In the genomic region with DNA sequence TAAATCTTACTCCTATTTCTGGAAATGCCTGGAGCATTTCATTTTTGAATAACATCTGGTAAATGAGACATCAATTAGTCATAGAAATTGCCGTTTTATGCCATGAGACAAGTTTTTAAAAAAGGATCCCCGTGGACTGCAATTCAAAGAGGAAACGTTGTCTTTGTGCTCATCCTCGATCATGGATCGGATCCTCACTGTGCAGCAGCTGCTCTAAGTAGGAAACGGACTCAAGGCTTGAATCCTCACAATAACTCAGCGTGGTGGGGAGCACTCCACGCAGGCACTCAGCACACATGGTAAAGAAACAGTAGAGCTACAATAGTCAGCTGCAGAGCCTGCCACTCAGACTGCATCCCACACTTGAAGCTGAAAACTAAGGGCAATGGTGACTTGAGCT, we compare ENCODE assay signal across 23 mouse cellular contexts. TPM values are rescaled to one million over a fixed set of nuclear protein-coding genes. Genes with fewer than 3 reads are reported as not detected.
"Had no signal": no experiment of that assay in that cellular context is flagged by ENCODE, and none has a peak within 500 bp of the region (broad histone marks: within the 10 kb centered on the region; RNA-seq: fewer than 3 reads in every experiment).

No protein-coding gene starts in this region.

- H3K27ac ChIP-seq: kidney, embryonic 15.5 days; limb, embryonic 10.5 days; limb, embryonic 13.5 days; liver, embryonic 12.5 days; liver, embryonic 15.5 days; lung, embryonic 15.5 days; stomach, postnatal 0 days had no signal

- H3K4me1 ChIP-seq: liver, embryonic 12.5 days; liver, embryonic 15.5 days; lung, embryonic 15.5 days had no signal

- H3K9me3 ChIP-seq: kidney, embryonic 15.5 days; limb, embryonic 10.5 days; limb, embryonic 13.5 days; liver, embryonic 12.5 days; liver, embryonic 15.5 days; lung, embryonic 15.5 days had no signal

- H3K4me2 ChIP-seq: kidney, embryonic 15.5 days; limb, embryonic 13.5 days; liver, embryonic 12.5 days; liver, embryonic 15.5 days; lung, embryonic 15.5 days; midbrain, embryonic 11.5 days had no signal

- H3K9ac ChIP-seq: kidney, embryonic 15.5 days; limb, embryonic 13.5 days; liver, embryonic 12.5 days; liver, embryonic 15.5 days; lung, embryonic 15.5 days had no signal

- H3K4me3 ChIP-seq: kidney, embryonic 15.5 days; limb, embryonic 10.5 days; limb, embryonic 13.5 days; liver, embryonic 12.5 days; liver, embryonic 15.5 days; lung, embryonic 15.5 days had no signal

- ATAC-seq: liver, embryonic 12.5 days had no signal

- H3K27me3 ChIP-seq: kidney, embryonic 15.5 days; limb, embryonic 13.5 days; liver, embryonic 12.5 days; liver, embryonic 15.5 days; lung, embryonic 15.5 days had no signal

- H3K36me3 ChIP-seq: kidney, embryonic 15.5 days; limb, embryonic 10.5 days; limb, embryonic 13.5 days; liver, embryonic 12.5 days; liver, embryonic 15.5 days; lung, embryonic 15.5 days had no signal

- DNase-seq: kidney, adult 8-10 months; kidney, postnatal 10 days; kidney, postnatal 36 days; layer of hippocampus, postnatal 36 days; liver; lung, adult 18-20 months; lung, postnatal 14 days; lung, postnatal 4 days; midbrain, embryonic 14.5 days; right cerebral cortex, postnatal 4 days; thymus, adult 18-20 months; thymus, postnatal 36 days had no signal

RNA-seq across cellular contexts. Expression of a gene that starts 23.5 kb away (rescaled TPM):
- total RNA-seq: megakaryocyte progenitor cell, adult 5-6 weeks; megakaryocyte-erythroid progenitor cell, adult 5-6 weeks; monocyte, adult 5-6 weeks had no signal
- polyA plus RNA-seq: limb, embryonic 10.5 days; midbrain, embryonic 11.5 days had no signal
